Comparison of ENCODE assay signal across 18 mouse cellular contexts in genomic region chr14:57090001-57090400, GRCm38 (mm10). TPM values are rescaled to one million over a fixed set of nuclear protein-coding genes. Genes with fewer than 3 reads are reported as not detected.
"Had no signal": no experiment of that assay in that cellular context is flagged by ENCODE, and none has a peak within 500 bp of the region (broad histone marks: within the 10 kb centered on the region; RNA-seq: fewer than 3 reads in every experiment).

No protein-coding gene starts in this region.

- H3K27me3 ChIP-seq: midbrain, embryonic 15.5 days; neural tube, embryonic 13.5 days had no signal

- DNase-seq: kidney, postnatal 4 days; lung, embryonic 14.5 days; lung, postnatal 10 days; retina, postnatal 1 day; thymus, postnatal 4 days had no signal

- H3K27ac ChIP-seq: hindbrain, postnatal 0 days; layer of hippocampus, adult 2 months; limb, embryonic 10.5 days; macrophage; midbrain, embryonic 15.5 days; neural tube, embryonic 13.5 days had no signal

- H3K9ac ChIP-seq: lung, embryonic 14.5 days; midbrain, embryonic 15.5 days; neural tube, embryonic 13.5 days had no signal

- H3K4me1 ChIP-seq: megakaryocyte, embryonic 14.5 days; midbrain, embryonic 15.5 days; neural tube, embryonic 13.5 days had no signal

- H3K4me3 ChIP-seq: layer of hippocampus, adult 2 months; limb, embryonic 10.5 days; megakaryocyte, embryonic 14.5 days; midbrain, embryonic 15.5 days; neural tube, embryonic 13.5 days had no signal

- H3K36me3 ChIP-seq: limb, embryonic 10.5 days; midbrain, embryonic 15.5 days; neural tube, embryonic 13.5 days had no signal

- H3K4me2 ChIP-seq: lung, embryonic 14.5 days; midbrain, embryonic 11.5 days; midbrain, embryonic 15.5 days; neural tube, embryonic 13.5 days had no signal

- H3K9me3 ChIP-seq: limb, embryonic 10.5 days; megakaryocyte, embryonic 14.5 days; midbrain, embryonic 15.5 days; neural tube, embryonic 13.5 days had no signal

- ATAC-seq: hindbrain, postnatal 0 days; midbrain, embryonic 15.5 days had no signal

RNA-seq across cellular contexts. Expression of gene Gjb2, which starts 14.5 kb away (rescaled TPM):
- polyA plus RNA-seq: macrophage had no signal

RNA-seq across cellular contexts. Expression of gene Gm4491, which starts 25.7 kb away (rescaled TPM):
- total RNA-seq: hindbrain, postnatal 0 days; monocyte, adult 5-6 weeks had no signal
- polyA plus RNA-seq: hindbrain, postnatal 0 days; intestine, embryonic 14.5 days; kidney, postnatal 0 days; limb, embryonic 10.5 days; limb, embryonic 14.5 days; lung, embryonic 14.5 days; macrophage; midbrain, embryonic 11.5 days; midbrain, embryonic 15.5 days; neural tube, embryonic 13.5 days; stomach, embryonic 16.5 days had no signal

RNA-seq across cellular contexts. Expression of gene Gja3, which starts 32.1 kb away (rescaled TPM):
- total RNA-seq: monocyte, adult 5-6 weeks had no signal
- polyA plus RNA-seq: macrophage had no signal

RNA-seq across cellular contexts. Expression of gene Gjb6, which starts 43.4 kb away (rescaled TPM):
- total RNA-seq: monocyte, adult 5-6 weeks had no signal
- polyA plus RNA-seq: intestine, embryonic 14.5 days; lung, embryonic 14.5 days; macrophage had no signal
